Mouse (Mus musculus) kidney, adult 2 months (tissue): ENCODE data around the gene Grk6.

Experiments
- CTCF ChIP-seq: fragments of 200-500 bp; conservative IDR thresholded peaks from 2 replicates; pipeline ENCODE4 v1.5.1; 2011; ENCODE audit warnings: low read depth, mild to moderate bottlenecking, control low read depth, low read length, moderate library complexity, mixed read lengths; ENCODE audit not compliant: insufficient read depth, insufficient read length
- POLR2A ChIP-seq: fragments of 200-500 bp; IDR thresholded peaks from one replicate; pipeline ENCODE4 v1.6.1; 2011; ENCODE audit warnings: low read depth, low read length, control low read depth

DNA sequence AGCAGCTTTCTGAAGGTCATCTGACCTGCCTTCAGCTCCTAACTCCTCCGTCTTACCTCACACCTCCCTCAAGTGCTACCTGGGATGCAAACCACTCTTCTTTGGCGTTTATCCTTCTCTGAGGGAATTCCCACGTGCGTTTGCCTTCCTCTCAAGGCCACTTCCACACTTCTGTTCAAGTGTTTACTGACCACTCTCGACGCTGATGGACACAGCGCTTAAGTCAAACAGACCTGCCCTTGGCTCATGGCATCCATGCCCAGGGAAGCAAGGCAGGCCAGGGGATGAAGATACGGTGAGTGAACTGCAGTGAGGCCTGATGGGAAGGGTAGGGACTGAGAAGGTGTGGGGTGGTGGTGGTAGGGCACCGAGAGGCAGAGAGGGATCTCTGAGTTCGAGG lies 55.7 kb downstream of the Grk6 start:
- TF ChIP-seq CTCF (no peak), POLR2A (no peak)
